Mouse (Mus musculus) kidney, adult 2 months (tissue): ENCODE measurements around the gene Fgf12. TPM values are rescaled to one million over a fixed set of nuclear protein-coding genes. Genes with fewer than 3 reads are reported as not detected.

ENCODE experiments used
- DNase-seq: peaks from one replicate; pipeline ENCODE4 v3.0.0; 2021
- H3K27ac ChIP-seq: fragments of 200-500 bp; 2 replicates; pipeline ENCODE4 v1.5.1; 2012; ENCODE audit warnings: low read depth, low read length, control low read depth, inconsistent platforms; ENCODE audit not compliant: insufficient read depth
- H3K27me3 ChIP-seq: fragments of 200-500 bp; replicated peaks from 2 replicates; pipeline ENCODE4 v1.6.1; 2012; ENCODE audit warnings: mild to moderate bottlenecking, moderate library complexity, low read length, inconsistent platforms; ENCODE audit not compliant: control insufficient read depth, insufficient read depth
- H3K36me3 ChIP-seq: fragments of 200-500 bp; 2 replicates; pipeline ENCODE4 v1.6.1; 2012; ENCODE audit warnings: mild to moderate bottlenecking, moderate library complexity, low read length, inconsistent platforms; ENCODE audit not compliant: control insufficient read depth, insufficient read depth
- H3K4me1 ChIP-seq: fragments of 200-500 bp; 2 replicates; pipeline ENCODE4 v1.6.1; 2011; ENCODE audit warnings: low read length; ENCODE audit not compliant: control insufficient read depth, insufficient read depth
- H3K4me3 ChIP-seq: fragments of 200-500 bp; 2 replicates; pipeline ENCODE4 v1.5.1; 2011; ENCODE audit warnings: mild to moderate bottlenecking, low read depth, low read length, control low read depth; ENCODE audit not compliant: insufficient read depth
- CTCF ChIP-seq: fragments of 200-500 bp; conservative IDR thresholded peaks from 2 replicates; pipeline ENCODE4 v1.5.1; 2011; ENCODE audit warnings: low read depth, mild to moderate bottlenecking, control low read depth, low read length, moderate library complexity, mixed read lengths; ENCODE audit not compliant: insufficient read depth, insufficient read length
- POLR2A ChIP-seq: fragments of 200-500 bp; IDR thresholded peaks from one replicate; pipeline ENCODE4 v1.6.1; 2011; ENCODE audit warnings: low read depth, low read length, control low read depth
- WGBS: fragments of 180-500 bp; shearing (Covaris S2); methylation state at CpG from one replicate; pipeline ENCODE4 v1.1.7; 2018; 5-methylcytosine and 5-hydroxymethylcytosine counted together
- polyA plus RNA-seq: library from polyadenylated mRNA; depleted of rRNA; stranded (reverse); fragments of >200 nt; gene quantifications from 2 replicates; pipeline ENCODE4 v1.2.3, GENCODE M21; 2012

Fgf12 gene
- polyA plus RNA-seq, 1 experiment, result 0.74 TPM

DNA sequence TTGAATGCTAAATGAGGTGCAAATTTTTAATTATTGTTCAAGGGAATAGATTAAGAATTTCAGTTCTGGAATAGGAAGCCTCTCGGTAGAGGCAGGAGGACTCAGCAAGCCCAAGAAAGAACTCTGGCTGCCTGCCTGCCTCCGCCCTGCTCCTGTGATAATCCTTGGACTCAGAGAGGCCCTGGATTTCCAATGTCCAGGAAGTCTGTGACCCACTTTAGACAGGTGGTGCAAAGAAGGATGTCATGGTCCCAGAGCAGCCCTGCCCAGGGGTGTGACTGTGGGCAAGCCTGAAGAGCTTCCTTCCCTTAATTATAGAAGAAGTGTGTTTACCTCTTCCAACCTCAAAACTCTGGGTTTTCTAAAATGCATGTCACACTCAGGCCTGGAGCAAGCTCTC, 273.8 kb downstream of the Fgf12 start:
- H3K36me3 ChIP-seq, result no peaks in the 10 kb centered on the region
- DNase-seq, result no peak
- no peaks in the 10 kb centered on the region for H3K27me3 ChIP-seq
- no peak overlapping the region for H3K27ac ChIP-seq
- TF ChIP-seq CTCF, result no peak
- no peak for TF ChIP-seq POLR2A
- 90% methylated on average over 2 of the region's 2 CpGs for WGBS
- no peaks in the 10 kb centered on the region for H3K4me1 ChIP-seq
- H3K4me3 ChIP-seq, result no peak overlapping the region

DNA sequence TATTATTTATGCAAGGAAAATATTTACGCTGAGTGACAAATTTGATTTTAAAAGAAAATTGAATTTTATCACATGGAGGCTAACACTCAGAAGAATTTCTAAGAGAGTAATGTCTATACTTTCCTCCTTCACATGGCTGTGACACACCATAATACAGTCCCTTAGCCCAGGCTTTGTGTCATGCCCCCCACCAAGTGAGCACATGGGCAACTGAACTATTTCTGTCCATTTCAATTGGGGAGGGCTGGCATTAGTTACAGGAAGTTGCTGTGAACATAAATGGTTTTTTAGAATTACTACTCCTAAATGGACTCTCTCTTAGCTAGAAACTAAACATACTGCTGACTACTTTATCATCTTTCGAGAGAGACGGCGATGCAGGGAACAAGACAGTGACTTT, 276.2 kb downstream of the Fgf12 start:
- Histone ChIP-seq H3K27me3 (no peaks in the 10 kb centered on the region), H3K27ac (no peak overlapping the region), H3K4me1 (no peaks in the 10 kb centered on the region), H3K4me3 (no peak overlapping the region), H3K36me3 (no peaks in the 10 kb centered on the region)
- no peak for TF ChIP-seq CTCF
- no peak for TF ChIP-seq POLR2A
- DNase-seq, result no peak
- WGBS, result 97% methylated on average over 4 of the region's 4 CpGs

GRCm38 (mm10) chr16:28475553-28475952, 277.3 kb downstream of the Fgf12 start:
- 66% methylated on average over 1 of the region's 1 CpGs for WGBS
- Histone ChIP-seq H3K36me3 (no peaks in the 10 kb centered on the region), H3K4me3 (no peak overlapping the region), H3K4me1 (no peaks in the 10 kb centered on the region), H3K27ac (no peak overlapping the region), H3K27me3 (no peaks in the 10 kb centered on the region)
- no peak for DNase-seq
- no peak for TF ChIP-seq CTCF
- no peak for TF ChIP-seq POLR2A

GRCm38 (mm10) chr16:28454821-28455220, 298.0 kb downstream of the Fgf12 start:
- Histone ChIP-seq H3K27me3 (no peaks in the 10 kb centered on the region), H3K27ac (no peak overlapping the region), H3K4me1 (no peaks in the 10 kb centered on the region), H3K4me3 (no peak overlapping the region), H3K36me3 (no peaks in the 10 kb centered on the region)
- no peak for TF ChIP-seq POLR2A
- no peak for DNase-seq
- 76% methylated on average over 3 of the region's 3 CpGs for WGBS

DNA sequence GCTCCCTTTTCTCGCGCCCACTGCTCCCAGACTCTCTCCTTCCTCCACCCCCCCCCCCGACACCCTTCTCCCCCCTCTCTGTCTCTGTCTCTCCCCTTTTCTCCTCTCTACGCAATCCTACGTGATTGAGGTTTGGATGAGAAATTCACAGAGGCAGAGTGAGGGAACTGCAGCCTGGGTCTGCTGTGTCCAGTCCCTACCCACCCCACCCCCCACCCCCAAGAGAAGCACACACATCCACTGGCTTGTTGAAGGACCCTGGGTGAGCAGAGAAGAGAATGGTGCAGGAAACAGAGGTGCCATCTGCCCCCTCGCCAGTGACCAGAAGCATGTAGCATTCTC, 305.8 kb downstream of the Fgf12 start:
- no peak overlapping the region for H3K27ac ChIP-seq
- DNase-seq, result no peak

GRCm38 (mm10) chr16:28446334-28447113, 306.3 kb downstream of the Fgf12 start:
- TF ChIP-seq CTCF (no peak), POLR2A (no peak)
- Histone ChIP-seq H3K27me3 (peaks cover 6% of the 10 kb centered on the region), H3K36me3 (no peaks in the 10 kb centered on the region), H3K4me1 (no peaks in the 10 kb centered on the region), H3K27ac (no peak overlapping the region), H3K4me3 (peak overlapping the region; percentile 50)
- 1% methylated on average over 78 of the region's 82 CpGs for WGBS
- DNase-seq, result peak; percentile 2

More for the DNA sequence above, 305.8 kb downstream of the Fgf12 start:
- H3K4me1 ChIP-seq, result no peaks in the 10 kb centered on the region
- peak overlapping the region; percentile 50; the same call in 1 of the 2 replicates for H3K4me3 ChIP-seq
- no peak for TF ChIP-seq POLR2A
- TF ChIP-seq CTCF, result no peak
- H3K36me3 ChIP-seq, result no peaks in the 10 kb centered on the region
- WGBS, result 5% methylated on average over 6 of the region's 6 CpGs
- peaks cover 6% of the 10 kb centered on the region for H3K27me3 ChIP-seq

GRCm38 (mm10) chr16:28445800-28446333, 307.0 kb downstream of the Fgf12 start:
- Histone ChIP-seq H3K36me3 (no peaks in the 10 kb centered on the region), H3K4me3 (peak overlapping the region; percentile 50), H3K27ac (no peak overlapping the region), H3K4me1 (no peaks in the 10 kb centered on the region), H3K27me3 (peaks cover 6% of the 10 kb centered on the region)
- no peak for DNase-seq
- under 1% methylated on average over 41 of the region's 42 CpGs for WGBS
- no peak for TF ChIP-seq POLR2A
- no peak for TF ChIP-seq CTCF
